Mouse (Mus musculus) liver (tissue): ENCODE results near the gene Syde1.
"Not testable (repeated sequence)": the region's sequence is repeated elsewhere in the genome, so short reads cannot be mapped to it uniquely, and the experiment has no call there.

ENCODE experiments used
- DNase-seq: peaks from one replicate; pipeline ENCODE4 v3.0.0-alpha.2; 2020; ENCODE audit warnings: mixed read lengths

Gene Syde1

GRCm38 (mm10) chr10:78591406-78592328 is at the start of gene Syde1:
TSS of gene Syde1 (minus strand) at chr10:78591964.
- peak; percentile 34 for DNase-seq

- peak; percentile 6 for DNase-seq
Measured at GRCm38 (mm10) chr10:78632311-78632710, 40.5 kb upstream of the Syde1 start.

- no peak for DNase-seq
Measured at GRCm38 (mm10) chr10:78630194-78630593, 38.4 kb upstream of the Syde1 start.

- not testable (repeated sequence) for DNase-seq
Measured at GRCm38 (mm10) chr10:78623143-78623542, 31.4 kb upstream of the Syde1 start.

- no peak for DNase-seq
Measured at GRCm38 (mm10) chr10:78617974-78618373, 26.2 kb upstream of the Syde1 start, which contains the start of gene Olfr1357. TSS of gene Olfr1357 (minus strand) at chr10:78618074.

GRCm38 (mm10) chr10:78607602-78608001 is 15.8 kb upstream of the Syde1 start:
- no peak for DNase-seq

GRCm38 (mm10) chr10:78605080-78605479 is 13.3 kb upstream of the Syde1 start:
- DNase-seq: no peak

- no peak for DNase-seq
Measured at GRCm38 (mm10) chr10:78599865-78600264, 8.1 kb upstream of the Syde1 start.

GRCm38 (mm10) chr10:78594566-78594965 is 2.8 kb upstream of the Syde1 start:
- no peak for DNase-seq

GRCm38 (mm10) chr10:78594157-78594556 is 2.4 kb upstream of the Syde1 start:
- no peak for DNase-seq

- DNase-seq: no peak
Measured at GRCm38 (mm10) chr10:78593736-78594135, 2.0 kb upstream of the Syde1 start.

- DNase-seq: no peak
Measured at GRCm38 (mm10) chr10:78592856-78593379, 1.2 kb upstream of the Syde1 start.

- no peak for DNase-seq
Measured at GRCm38 (mm10) chr10:78590744-78591143, 1.0 kb downstream of the Syde1 start.

GRCm38 (mm10) chr10:78589901-78590300 is 1.9 kb downstream of the Syde1 start:
- DNase-seq: no peak

GRCm38 (mm10) chr10:78589291-78589690 is 2.5 kb downstream of the Syde1 start:
- DNase-seq: no peak

- no peak for DNase-seq
Measured at GRCm38 (mm10) chr10:78586026-78586425, 5.7 kb downstream of the Syde1 start.

- no peak for DNase-seq
Measured at GRCm38 (mm10) chr10:78585606-78586005, 6.2 kb downstream of the Syde1 start.

GRCm38 (mm10) chr10:78584996-78585395 is 6.8 kb downstream of the Syde1 start:
- DNase-seq: no peak

- DNase-seq: no peak
Measured at GRCm38 (mm10) chr10:78583939-78584338, 7.8 kb downstream of the Syde1 start.

- DNase-seq: no peak
Measured at GRCm38 (mm10) chr10:78583347-78583746, 8.4 kb downstream of the Syde1 start.

- no peak for DNase-seq
Measured at GRCm38 (mm10) chr10:78581121-78581520, 10.6 kb downstream of the Syde1 start.

- DNase-seq: no peak
Measured at GRCm38 (mm10) chr10:78578204-78578603, 13.6 kb downstream of the Syde1 start.

- DNase-seq: no peak
Measured at GRCm38 (mm10) chr10:78576435-78577184, 15.2 kb downstream of the Syde1 start.
